Mouse (Mus musculus) testis, adult 2 months (tissue): Measurements from ENCODE around the gene Dohh.

Experiments used
- CTCF ChIP-seq: fragments of 200-500 bp; IDR thresholded peaks from 2 replicates; pipeline ENCODE4 v1.5.1; 2012; ENCODE audit warnings: low read depth, mild to moderate bottlenecking, inconsistent platforms, low read length, moderate library complexity; ENCODE audit not compliant: control insufficient read depth, insufficient read depth, insufficient replicate concordance
- POLR2A ChIP-seq: fragments of 200-500 bp; IDR thresholded peaks from 2 replicates; pipeline ENCODE4 v1.6.1; 2012; ENCODE audit warnings: low read depth, mild to moderate bottlenecking, inconsistent platforms, low read length, moderate library complexity; ENCODE audit not compliant: control insufficient read depth

DNA sequence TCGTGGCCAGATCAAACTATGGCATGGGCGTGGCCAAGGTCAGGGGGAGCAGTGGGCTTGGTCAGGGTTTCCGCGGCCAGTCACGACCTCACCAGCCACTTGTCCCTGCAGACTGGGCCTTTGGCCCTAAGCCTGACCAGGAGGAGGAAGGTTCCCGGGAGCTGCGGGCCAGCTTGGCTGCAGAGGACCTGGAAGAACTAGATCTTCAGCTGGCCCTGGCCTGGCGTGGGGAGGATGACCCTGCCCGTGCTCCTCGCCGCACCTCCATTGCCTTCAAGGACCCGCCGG lies 6.4 kb downstream of the Dohh start:
- TF ChIP-seq CTCF (no peak), POLR2A (no peak; the same call in 1 of the 2 replicates)
